Mouse (Mus musculus) heart, adult 8-10 months (tissue): ENCODE measurements at regions not wholly inside any gene's neighbourhood (a gene's known extent, or its start where the extent isn't known, plus 50 kb on each side); places are given as distances from the start of the nearest gene placed in this dataset.

Experiments used
- DNase-seq: peaks from one replicate; pipeline ENCODE4 v3.0.0; 2022; ENCODE audit warnings: low spot score

GRCm38 (mm10) chr6:50777827-50778226 lies 123.6 kb upstream of the Npvf start:
- DNase-seq = no peak

GRCm38 (mm10) chr6:50780677-50781076 lies 126.4 kb upstream of the Npvf start:
- no peak for DNase-seq

DNA sequence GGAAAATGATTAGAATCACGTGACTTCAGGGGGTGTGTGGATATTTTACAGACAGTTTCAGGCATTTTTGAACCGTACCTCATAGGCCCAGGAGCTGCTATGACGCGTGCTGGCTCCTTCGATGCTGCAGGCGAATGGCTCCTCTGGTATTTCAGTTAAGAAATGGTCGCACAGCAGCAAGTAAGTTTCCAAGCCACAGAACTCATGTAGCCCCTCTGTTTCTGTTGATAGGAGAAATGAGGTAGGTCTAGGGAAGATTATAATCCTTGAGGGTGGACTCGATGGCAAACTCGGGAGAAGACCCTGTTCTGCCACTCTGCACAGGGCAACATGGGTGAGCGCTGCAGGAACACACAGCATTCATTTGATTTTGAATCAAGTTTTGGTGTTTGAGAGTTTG lies 127.0 kb upstream of the Npvf start:
- no peak for DNase-seq

GRCm38 (mm10) chr6:50782221-50782620 lies 128.0 kb upstream of the Npvf start:
- DNase-seq = no peak

GRCm38 (mm10) chr6:50783494-50783893 lies 129.3 kb upstream of the Npvf start:
- DNase-seq = no peak

DNA sequence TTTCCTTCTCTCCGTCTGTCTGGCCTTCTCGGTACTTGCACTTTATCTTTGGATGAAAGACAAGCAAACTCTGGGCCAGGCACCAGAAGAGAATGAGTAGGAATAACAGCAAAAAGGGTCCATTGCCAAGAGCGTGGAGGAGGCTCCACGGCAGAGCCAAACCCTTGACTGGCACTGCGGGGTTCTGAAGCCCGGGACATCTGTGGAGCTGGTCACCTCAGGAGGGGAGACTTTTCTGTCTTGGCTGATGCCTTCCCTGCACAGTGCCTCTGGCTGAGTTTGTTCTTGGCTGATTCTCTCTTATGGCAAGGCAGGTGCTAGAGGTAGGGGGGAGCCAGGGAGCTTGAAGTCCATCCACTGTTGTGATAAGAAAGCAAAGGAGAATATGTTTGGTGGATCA lies 130.1 kb upstream of the Npvf start:
- no peak for DNase-seq

DNA sequence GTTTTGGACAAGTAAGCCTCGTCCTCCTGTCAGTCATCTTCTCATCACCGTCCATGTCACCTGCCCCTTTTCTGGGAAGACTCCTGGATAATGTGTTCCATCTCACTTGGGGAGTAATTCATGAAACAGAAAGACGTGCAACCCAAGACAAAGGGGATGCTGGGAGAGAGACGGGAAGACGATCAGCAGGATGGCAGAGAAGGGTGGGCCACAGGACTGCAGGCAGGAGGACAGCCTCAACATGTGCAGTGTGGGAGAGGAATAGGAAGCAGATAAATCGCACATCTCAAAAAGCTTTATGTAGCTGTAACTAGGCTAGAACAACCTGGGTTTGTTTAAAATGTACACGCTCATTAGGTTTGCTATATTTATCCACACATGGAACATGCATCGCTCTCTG lies 133.4 kb upstream of the Npvf start:
- DNase-seq = no peak

DNA sequence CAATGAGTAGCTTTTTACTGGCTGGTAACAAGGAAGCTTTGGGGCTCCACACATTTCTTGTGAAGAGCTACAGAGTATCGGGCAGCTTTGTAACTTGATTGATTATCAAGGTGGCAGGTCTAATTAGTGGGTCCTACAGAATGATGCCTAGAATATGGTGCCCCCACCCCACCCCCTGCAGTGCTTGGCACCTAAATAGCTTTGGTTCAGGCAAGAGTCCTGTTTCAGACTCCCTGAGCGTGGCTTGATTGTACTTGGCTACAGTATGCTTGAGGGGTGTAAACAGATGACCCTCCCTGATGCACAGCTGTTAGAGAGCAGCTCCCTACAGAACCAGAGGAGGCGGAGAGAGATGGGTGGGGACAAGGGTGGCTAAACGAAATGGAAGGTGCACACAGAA lies 145.7 kb upstream of the Npvf start:
- DNase-seq = no peak

DNA sequence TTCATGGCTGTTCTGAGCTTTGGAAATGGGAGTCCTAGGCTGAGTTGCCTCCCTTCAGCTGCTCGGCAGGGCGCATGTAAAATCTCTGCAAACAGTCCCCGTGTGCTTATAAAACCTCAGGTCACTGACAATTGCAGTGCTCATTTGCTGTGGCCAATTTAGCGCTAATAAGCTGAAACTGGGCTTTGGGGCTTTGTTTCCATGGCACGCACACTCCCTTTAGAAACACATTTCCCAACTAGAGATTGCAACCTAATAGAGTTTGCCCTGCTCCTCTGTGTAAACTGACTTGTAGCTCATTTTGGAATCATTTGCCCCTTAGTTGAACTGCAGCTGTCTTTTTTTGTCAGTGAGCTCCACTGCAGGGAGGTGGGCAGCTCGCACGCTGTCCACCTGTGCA lies 148.7 kb upstream of the Npvf start:
- no peak for DNase-seq

DNA sequence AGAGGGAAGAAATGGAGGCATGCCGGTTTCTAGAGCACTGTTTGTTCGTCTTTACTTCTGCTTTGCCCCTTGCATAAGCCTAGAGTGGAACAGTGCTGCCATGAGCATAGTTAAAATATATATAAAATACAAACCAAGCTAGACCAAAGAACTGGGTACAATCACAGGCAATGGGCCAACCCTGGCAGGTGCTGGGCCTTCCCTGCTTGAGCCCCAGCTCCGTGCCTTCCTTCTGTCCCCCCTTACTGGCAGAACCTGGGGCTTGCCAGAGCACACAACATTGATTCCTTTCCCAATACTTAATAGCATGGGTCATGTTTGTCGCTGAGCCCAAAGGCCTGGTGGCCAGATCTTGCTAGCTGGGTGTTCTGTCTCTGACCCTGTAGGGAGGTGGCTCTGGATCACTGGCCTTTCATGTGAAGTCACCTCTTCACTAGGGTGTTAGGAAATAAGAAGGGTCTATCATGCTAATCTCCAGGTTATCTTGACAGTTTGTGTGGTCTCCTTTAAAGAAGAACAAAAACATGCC lies 150.3 kb upstream of the Npvf start:
- no peak for DNase-seq

- peak; percentile 30 for DNase-seq
These were observed 152.3 kb upstream of the Npvf start for GRCm38 (mm10) chr6:50806376-50807077.

DNA sequence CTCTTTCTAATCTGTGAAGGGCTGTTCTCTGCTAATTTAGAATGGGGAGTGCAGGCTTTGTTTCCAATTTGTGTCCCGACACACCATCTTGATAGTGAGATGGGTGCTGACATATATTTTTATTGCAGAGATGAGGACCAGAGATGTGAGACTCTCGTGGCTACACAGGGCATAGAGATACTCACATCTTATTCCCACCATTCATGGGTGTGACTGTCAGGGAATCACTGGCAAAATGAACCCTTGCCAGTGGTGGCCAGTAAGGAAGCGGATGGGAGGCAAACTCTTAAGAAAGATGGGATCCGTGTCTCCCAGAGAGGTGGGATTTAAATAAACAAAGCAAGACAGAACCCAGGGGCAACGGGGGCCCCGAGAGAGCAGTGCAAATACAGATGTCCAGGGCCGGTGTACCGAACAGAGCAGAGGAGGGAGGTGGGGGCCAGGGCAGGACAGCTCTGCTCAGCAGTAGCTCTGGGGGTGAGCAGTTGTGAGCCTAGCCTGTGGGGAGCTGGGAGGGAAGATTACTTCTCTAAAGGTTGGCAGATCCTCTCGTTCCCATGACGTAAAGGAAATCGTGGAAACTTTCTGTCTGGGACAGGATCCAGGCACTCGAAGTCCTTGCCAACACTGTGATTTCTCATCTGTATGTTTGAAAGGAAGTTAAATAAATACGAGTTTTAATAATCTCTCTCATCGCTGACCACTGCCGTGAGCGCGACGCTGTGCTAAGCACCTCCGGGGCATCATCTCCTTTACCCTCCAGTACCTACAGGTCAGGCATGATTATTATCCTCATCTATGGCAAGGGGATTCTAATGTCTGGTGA lies 153.2 kb upstream of the Npvf start:
- peak; percentile 82 for DNase-seq

DNA sequence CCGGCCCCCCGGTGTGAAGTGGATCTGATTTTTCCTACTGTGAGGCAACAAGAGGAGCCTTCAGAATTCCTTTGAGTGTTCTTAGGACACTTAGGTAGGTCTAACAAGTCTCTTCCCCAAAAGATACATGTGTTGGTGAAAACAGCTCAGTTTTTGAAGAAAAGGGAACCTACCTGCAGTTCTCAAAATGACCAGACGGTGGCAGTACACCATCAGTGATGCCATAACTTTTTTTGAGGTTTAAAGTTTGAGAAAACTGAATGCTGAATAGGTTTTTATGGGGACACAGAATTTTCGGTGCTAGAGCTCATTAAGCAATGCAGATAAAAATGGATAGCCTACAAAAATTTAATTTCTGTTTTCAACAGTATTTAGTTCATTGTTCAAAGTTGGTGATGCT lies 153.9 kb upstream of the Npvf start:
- DNase-seq = peak; percentile 85

- DNase-seq = no peak
These were observed 154.8 kb upstream of the Npvf start for GRCm38 (mm10) chr6:50808811-50809668.

GRCm38 (mm10) chr6:50809669-50809983 lies 155.4 kb upstream of the Npvf start:
- DNase-seq = no peak

- no peak for DNase-seq
These were observed 160.8 kb upstream of the Npvf start for GRCm38 (mm10) chr6:50814936-50815500.

GRCm38 (mm10) chr6:50815579-50815978 lies 161.3 kb upstream of the Npvf start:
- DNase-seq = no peak

GRCm38 (mm10) chr6:50817430-50817829 lies 163.2 kb upstream of the Npvf start:
- DNase-seq = no peak

DNA sequence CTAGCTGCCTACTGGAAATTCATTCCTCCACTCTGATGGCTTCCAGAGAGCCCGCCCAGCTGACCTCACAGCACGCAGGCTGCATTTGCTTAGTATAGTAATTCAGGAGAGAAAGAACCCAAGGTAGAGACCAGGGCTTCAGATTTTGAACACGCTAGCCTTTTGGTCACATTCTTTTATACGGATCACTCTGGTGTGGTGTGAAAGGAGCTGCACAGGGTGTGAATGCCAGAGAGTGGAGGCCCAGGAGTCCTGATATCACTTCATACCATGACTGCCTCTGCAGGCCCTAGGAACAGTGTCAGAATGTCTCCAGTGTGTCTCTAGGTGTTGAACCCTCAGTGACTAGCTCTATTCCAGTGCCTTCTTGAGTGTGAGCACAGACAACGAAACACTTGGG lies 164.2 kb upstream of the Npvf start:
- DNase-seq = no peak

DNA sequence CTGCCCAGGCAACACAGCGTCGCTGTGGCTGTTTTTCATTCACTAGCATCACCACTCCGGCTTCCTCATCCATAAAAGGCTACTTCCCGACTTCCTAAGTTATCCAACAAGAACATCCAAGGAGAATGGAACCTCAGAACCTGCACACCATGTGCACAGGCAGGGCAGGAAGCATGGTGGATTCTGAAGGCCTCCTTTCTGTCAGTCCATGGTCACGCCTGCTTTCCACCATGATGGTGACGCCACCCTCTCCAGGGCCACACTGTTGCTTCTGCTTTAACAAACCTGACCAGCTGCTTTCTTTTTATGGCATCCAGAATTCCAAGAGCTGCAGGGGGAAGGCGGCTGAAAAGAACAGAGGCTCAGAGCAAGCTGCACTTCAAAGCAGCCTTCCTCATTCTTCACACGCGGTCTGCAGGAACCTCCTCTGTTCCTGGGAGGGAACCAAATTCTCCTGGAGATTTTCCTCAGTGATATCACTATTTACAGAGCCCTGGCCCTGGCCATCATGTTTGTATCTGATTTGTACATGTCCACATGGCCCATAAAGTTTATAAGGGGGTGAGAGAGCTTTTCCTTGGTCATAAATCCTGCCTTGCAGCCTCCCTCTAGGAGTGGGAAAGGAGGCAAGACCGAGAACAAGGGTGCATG lies 164.8 kb upstream of the Npvf start:
- DNase-seq = no peak
